Mouse (Mus musculus) left cerebral cortex, adult 2 months (tissue): ENCODE data around the gene Bcl3. TPM values are rescaled to one million over a fixed set of nuclear protein-coding genes. Genes with fewer than 3 reads are reported as not detected.

Experiments
- DNase-seq, 2 experiments: peaks; one replicate each; pipeline ENCODE4 v3.0.0; 2021 to 2022; ENCODE audit warnings: low spot score in 2 of 2, mixed read lengths in 1 of 2; ENCODE audit errors: extremely low spot score in 1 of 2
- H3K27ac ChIP-seq: fragments of 200-600 bp; 2 replicates; pipeline ENCODE4 v1.8.1; 2022
- H3K4me3 ChIP-seq: fragments of 200-600 bp; 2 replicates; pipeline ENCODE4 v1.8.1; 2022
- CTCF ChIP-seq: fragments of 200-600 bp; IDR thresholded peaks from 2 replicates; pipeline ENCODE4 v1.8.1; 2022; ENCODE audit warnings: antibody characterized with exemption, mild to moderate bottlenecking, moderate library complexity
- intact Hi-C: fragments of 180-260 bp; cut with DNase I; formaldehyde crosslinking; loops from one replicate; pipeline ENCODE4 v1.15.1; 2025
- total RNA-seq, 2 experiments: library from RNA; stranded (reverse); gene quantifications; 2 replicates each; pipeline ENCODE4 v1.2.3; 2021

The Bcl3 gene
- total RNA-seq, 2 experiments from 2014 or later, result 0.56 to 0.77 TPM

DNA sequence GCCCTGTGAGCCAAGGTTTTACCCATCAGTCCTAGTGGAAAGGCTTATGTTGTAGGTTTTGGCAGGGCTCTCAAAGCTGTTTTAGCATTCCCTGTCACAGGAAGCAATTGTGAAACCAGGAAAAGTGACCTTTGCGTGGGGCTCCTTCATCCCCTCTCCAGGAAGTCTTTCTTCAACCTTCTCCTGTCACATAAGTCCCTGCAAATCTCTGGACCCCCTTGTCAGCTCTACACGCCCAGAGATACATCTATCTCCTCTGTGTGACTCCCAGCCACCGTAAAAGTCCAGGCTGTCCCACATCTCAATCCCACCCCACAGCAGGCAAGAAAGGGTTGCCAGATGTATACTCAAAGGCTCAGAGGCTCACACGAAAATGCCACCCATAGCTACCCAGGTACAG, 50.9 kb downstream of the Bcl3 start:
- no peak for DNase-seq
- Histone ChIP-seq H3K27ac (no peak overlapping the region), H3K4me3 (no peak overlapping the region)
- intact Hi-C loops, result no loop called here
- TF ChIP-seq CTCF, result no peak

DNA sequence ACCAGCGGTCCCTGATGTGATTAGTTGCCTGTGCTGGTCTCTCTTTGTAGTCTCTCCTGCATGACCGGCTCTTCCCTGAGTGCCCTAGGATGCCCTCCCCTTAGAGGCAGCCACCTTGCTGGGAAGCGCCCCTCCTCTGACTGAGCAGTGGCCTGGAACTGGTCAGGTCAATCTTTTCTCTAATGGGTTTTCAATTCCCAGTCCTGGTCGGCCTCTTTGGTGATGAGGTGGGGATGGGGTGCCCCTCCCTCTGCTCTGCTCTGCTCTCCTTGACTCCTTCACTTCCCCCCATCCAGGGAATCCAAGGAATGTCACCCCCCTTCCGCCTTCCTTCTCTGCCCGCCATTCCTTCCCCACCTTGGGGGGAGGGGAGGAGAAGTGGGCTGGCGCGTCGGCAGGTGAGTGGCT, 51.6 kb downstream of the Bcl3 start, which contains the start of gene Bcam:
Bcam (minus strand) TSS at position 33 of the 408 bp plus-strand sequence.
- no peak for DNase-seq
- TF ChIP-seq CTCF, result no peak
- Histone ChIP-seq H3K4me3 (peak within 1 kb of the TSS; percentile 49), H3K27ac (peak within 1 kb of the TSS; percentile 54; the same call in 1 of the 2 replicates)
- intact Hi-C loops, result no loop called here

- intact Hi-C loops, result no loop called here
- TF ChIP-seq CTCF, result no peak
- Histone ChIP-seq H3K4me3 (peak overlapping the region; percentile 49), H3K27ac (peak overlapping the region; percentile 54; the same call in 1 of the 2 replicates)
- DNase-seq, result peak; percentile 62 to 71
Measured at GRCm38 (mm10) chr7:19770375-19770754, 52.2 kb downstream of the Bcl3 start.

GRCm38 (mm10) chr7:19769434-19770374, 52.9 kb downstream of the Bcl3 start:
- no peak for DNase-seq
- Histone ChIP-seq H3K4me3 (peak overlapping the region; percentile 49), H3K27ac (peak overlapping the region; percentile 54; the same call in 1 of the 2 replicates)
- intact Hi-C loops, result no loop called here
- no peak for TF ChIP-seq CTCF

DNA sequence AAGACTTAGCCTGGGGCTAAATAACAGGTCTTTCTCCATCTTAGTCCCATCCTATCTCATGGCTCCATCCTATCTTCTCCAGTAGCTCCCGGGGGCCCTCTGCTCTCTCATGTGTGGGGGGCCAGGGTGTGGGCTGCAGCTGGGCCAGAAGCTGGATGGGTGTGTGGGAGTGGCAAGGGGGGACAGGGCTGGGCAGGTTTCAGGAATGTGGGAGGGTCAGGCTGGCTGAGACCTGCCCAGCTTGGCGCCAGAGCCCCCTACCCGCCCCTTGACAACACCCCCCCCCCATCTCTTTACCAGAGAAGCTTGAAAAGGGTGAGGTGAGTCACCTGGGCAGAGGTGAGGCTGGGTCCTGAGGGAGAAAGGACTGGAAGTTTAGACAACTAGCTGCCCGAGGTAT, 53.6 kb downstream of the Bcl3 start:
- no peak for TF ChIP-seq CTCF
- Histone ChIP-seq H3K27ac (no peak overlapping the region), H3K4me3 (no peak overlapping the region)
- intact Hi-C loops, result no loop called here
- DNase-seq, result no peak

DNA sequence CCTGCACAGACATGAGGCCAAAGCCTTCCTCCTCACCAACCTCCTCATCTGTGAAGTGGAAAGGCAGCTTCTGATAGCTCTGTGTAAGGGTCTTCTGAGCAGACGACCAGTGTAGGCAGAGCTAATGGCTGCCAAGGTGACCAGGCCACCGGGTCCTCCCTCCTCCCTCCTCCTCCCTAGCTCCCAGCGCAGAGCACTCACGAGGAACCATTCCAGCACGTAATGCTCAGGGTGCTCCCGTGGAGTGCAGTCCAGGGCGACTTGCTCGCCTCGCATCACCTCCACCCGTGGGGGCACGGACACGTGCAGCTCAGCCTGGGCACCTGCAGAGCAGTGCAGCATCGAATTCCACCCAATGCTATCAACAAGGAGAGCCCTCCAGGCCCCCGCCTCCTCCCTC, 54.3 kb downstream of the Bcl3 start:
- TF ChIP-seq CTCF, result no peak
- no peak overlapping the region for H3K4me3 ChIP-seq
- intact Hi-C loops, result no loop called here

DNA sequence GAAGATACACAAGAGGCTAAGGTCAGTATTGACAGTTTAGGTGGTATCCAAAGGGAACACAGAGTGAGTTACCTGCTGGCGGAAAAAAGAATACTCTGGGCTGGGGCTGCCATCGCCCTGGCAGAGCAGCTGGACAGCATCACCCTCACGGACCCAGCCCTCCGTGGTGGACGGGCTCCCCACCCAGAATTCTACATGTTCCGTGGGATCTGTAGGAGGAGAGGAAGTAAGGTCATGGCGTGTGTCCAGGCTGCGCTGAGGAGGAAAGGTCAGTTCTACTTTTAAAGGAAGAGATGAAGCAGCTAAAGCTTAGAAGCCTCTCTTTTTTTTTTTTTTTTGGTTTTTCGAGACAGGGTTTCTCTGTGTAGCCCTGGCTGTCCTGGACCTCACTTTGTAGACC, 58.0 kb downstream of the Bcl3 start:
- Histone ChIP-seq H3K4me3 (no peak overlapping the region), H3K27ac (no peak overlapping the region)
- no peak for DNase-seq
- intact Hi-C loops, result no loop called here
- TF ChIP-seq CTCF, result no peak

More for the DNA sequence above, 54.3 kb downstream of the Bcl3 start:
- DNase-seq, result no peak
- no peak overlapping the region for H3K27ac ChIP-seq

GRCm38 (mm10) chr7:19763829-19764477, 58.6 kb downstream of the Bcl3 start:
- intact Hi-C loops, result no loop called here
- DNase-seq, result no peak
- Histone ChIP-seq H3K27ac (no peak overlapping the region), H3K4me3 (no peak overlapping the region)
- TF ChIP-seq CTCF, result no peak

- intact Hi-C loops, result no loop called here
- no peak for DNase-seq
- Histone ChIP-seq H3K27ac (no peak overlapping the region), H3K4me3 (no peak overlapping the region)
- no peak for TF ChIP-seq CTCF
Measured at GRCm38 (mm10) chr7:19762283-19762682, 60.3 kb downstream of the Bcl3 start.

- H3K4me3 ChIP-seq, result no peak overlapping the region
- intact Hi-C loops, result no loop called here
- no peak for TF ChIP-seq CTCF
- no peak overlapping the region for H3K27ac ChIP-seq
- no peak for DNase-seq
Measured at GRCm38 (mm10) chr7:19760021-19760420, 62.5 kb downstream of the Bcl3 start.

DNA sequence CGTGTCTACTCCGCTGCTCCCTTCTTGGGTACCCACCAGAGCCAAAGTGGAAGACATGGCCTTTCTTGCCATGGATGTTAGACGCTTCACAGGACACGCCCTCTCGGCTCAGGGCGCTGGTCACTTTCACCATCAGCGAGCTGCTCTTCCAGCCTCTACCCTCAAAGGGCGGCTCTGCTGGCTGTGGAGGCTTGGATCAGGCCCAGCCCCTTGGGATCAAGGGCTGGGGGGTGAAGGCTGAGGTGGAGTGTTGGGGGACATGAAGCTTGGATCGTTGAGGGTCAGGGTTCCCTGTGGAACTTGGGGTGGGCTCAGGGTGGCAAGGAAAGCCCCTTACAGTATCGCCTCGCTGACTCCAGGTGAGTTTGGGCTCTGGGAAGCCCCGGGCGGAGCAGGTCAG, 63.9 kb downstream of the Bcl3 start:
- intact Hi-C loops, result no loop called here
- TF ChIP-seq CTCF, result no peak
- no peak overlapping the region for H3K4me3 ChIP-seq
- DNase-seq, result no peak
- no peak overlapping the region for H3K27ac ChIP-seq

Other genes starting within 250 kb of the Bcl3 start
- 1 to 10 TPM; 1.5 to 2.0 TPM for gene Zfp296, start 245.5 kb downstream of the Bcl3 start, total RNA-seq
- gene Gemin7, start 245.2 kb downstream of the Bcl3 start, total RNA-seq, result 10 to 100 TPM; 50.1 to 50.8 TPM
- gene Clasrp, start 218.3 kb downstream of the Bcl3 start, total RNA-seq, result 10 to 100 TPM; 92.7 to 98.3 TPM
- 1 to 10 TPM; 7.2 to 7.7 TPM for gene Relb, start 193.3 kb downstream of the Bcl3 start, total RNA-seq
- 100 to 1,000 TPM; 137 to 139 TPM for gene Clptm1, start 157.7 kb downstream of the Bcl3 start, total RNA-seq
- not detected for gene Apoc2, start 144.8 kb downstream of the Bcl3 start, total RNA-seq
- gene Gm44805, start 141.3 kb downstream of the Bcl3 start, total RNA-seq, result not detected
- gene Apoc4, start 141.3 kb downstream of the Bcl3 start, total RNA-seq, result not detected
- gene Apoc1, start 130.1 kb downstream of the Bcl3 start, total RNA-seq, result 1 to 10 TPM; 3.5 to 3.7 TPM
- gene Apoe, start 123.6 kb downstream of the Bcl3 start, total RNA-seq, result 1,000 to 10,000 TPM; 1,824 to 1,912 TPM
- gene Tomm40, start 107.3 kb downstream of the Bcl3 start, total RNA-seq, result 100 to 1,000 TPM; 117 TPM
- 1 to 10 TPM; 7.9 to 8.2 TPM for gene Nectin2, start 72.3 kb downstream of the Bcl3 start, total RNA-seq
- 10 to 100 TPM; 12.2 to 15.1 TPM for gene Bcam, start 51.8 kb downstream of the Bcl3 start, total RNA-seq
- gene Cblc, start 26.0 kb downstream of the Bcl3 start, total RNA-seq, result not detected
- 1 to 10 TPM; 1.7 to 2.2 TPM for gene Gm19345, start 29.2 kb upstream of the Bcl3 start, total RNA-seq
- not detected for gene Ceacam16, start 38.5 kb upstream of the Bcl3 start, total RNA-seq
- not detected for gene Ceacam19, start 65.2 kb upstream of the Bcl3 start, total RNA-seq
- gene Pvr, start 98.4 kb upstream of the Bcl3 start, total RNA-seq, result 10 to 100 TPM; 14.6 to 14.8 TPM
- not detected for gene Igsf23, start 128.0 kb upstream of the Bcl3 start, total RNA-seq
- not detected for gene Ceacam20, start 142.6 kb upstream of the Bcl3 start, total RNA-seq
- gene Nlrp9b, start 168.7 kb upstream of the Bcl3 start, total RNA-seq, result not detected